Mouse (Mus musculus) heart, postnatal 4 days (tissue): ENCODE measurements at regions not wholly inside any gene's neighbourhood (a gene's known extent, or its start where the extent isn't known, plus 50 kb on each side); places are given as distances from the start of the nearest gene placed in this dataset.
A peak's percentile ranks its signal among the peaks of the same experiment; 100 is the strongest.
"Not testable (repeated sequence)": the region's sequence is repeated elsewhere in the genome, so short reads cannot be mapped to it uniquely, and the experiment has no call there.

ENCODE experiments used
- DNase-seq: peaks from one replicate; pipeline ENCODE4 v3.0.0; 2021

GRCm38 (mm10) chr12:74825664-74826063 is 351.5 kb downstream of the Kcnh5 start:
- DNase-seq: no peak

GRCm38 (mm10) chr12:74824735-74825494 is 352.2 kb downstream of the Kcnh5 start:
- peak; percentile 62 for DNase-seq

- not testable (repeated sequence) for DNase-seq
These were observed 361.0 kb downstream of the Kcnh5 start for GRCm38 (mm10) chr12:74816181-74816580.

- DNase-seq: not testable (repeated sequence)
These were observed 368.6 kb downstream of the Kcnh5 start for GRCm38 (mm10) chr12:74808571-74808970.

GRCm38 (mm10) chr12:74807926-74808325 is 369.2 kb downstream of the Kcnh5 start:
- DNase-seq: not testable (repeated sequence)

- DNase-seq: no peak
These were observed 373.2 kb downstream of the Kcnh5 start for GRCm38 (mm10) chr12:74803740-74804512.

- no peak for DNase-seq
These were observed 385.1 kb downstream of the Kcnh5 start for GRCm38 (mm10) chr12:74792036-74792435.

GRCm38 (mm10) chr12:74762284-74762683 is 414.8 kb downstream of the Kcnh5 start:
- no peak for DNase-seq

- no peak for DNase-seq
These were observed 428.9 kb upstream of the Gm11042 start for GRCm38 (mm10) chr12:74745051-74745450.

- no peak for DNase-seq
These were observed 412.7 kb upstream of the Gm11042 start for GRCm38 (mm10) chr12:74728866-74729265.

- DNase-seq: no peak
These were observed 363.0 kb upstream of the Gm11042 start for GRCm38 (mm10) chr12:74679149-74679548.

GRCm38 (mm10) chr12:74677835-74678234 is 361.6 kb upstream of the Gm11042 start:
- no peak for DNase-seq

GRCm38 (mm10) chr12:74658406-74658805 is 342.2 kb upstream of the Gm11042 start:
- DNase-seq: no peak

GRCm38 (mm10) chr12:74657036-74657648 is 340.9 kb upstream of the Gm11042 start:
- DNase-seq: no peak

GRCm38 (mm10) chr12:74651256-74651655 is 335.1 kb upstream of the Gm11042 start:
- no peak for DNase-seq

- no peak for DNase-seq
These were observed 316.6 kb upstream of the Gm11042 start for GRCm38 (mm10) chr12:74632827-74633226.

- peak; percentile 5 for DNase-seq
These were observed 279.0 kb upstream of the Gm11042 start for GRCm38 (mm10) chr12:74595208-74595607.

- DNase-seq: no peak
These were observed 238.4 kb upstream of the Gm11042 start for GRCm38 (mm10) chr12:74554599-74554998.

- DNase-seq: no peak
These were observed 228.0 kb upstream of the Gm11042 start for GRCm38 (mm10) chr12:74544172-74544571.

- DNase-seq: no peak
These were observed 218.7 kb upstream of the Gm11042 start for GRCm38 (mm10) chr12:74534882-74535281.

- peak; percentile 6 for DNase-seq
These were observed 212.9 kb upstream of the Gm11042 start for GRCm38 (mm10) chr12:74528983-74529566.

GRCm38 (mm10) chr12:74527190-74527621 is 211.0 kb upstream of the Gm11042 start:
- DNase-seq: no peak

GRCm38 (mm10) chr12:74523988-74524387 is 207.8 kb upstream of the Gm11042 start:
- DNase-seq: no peak
